Mouse (Mus musculus) monocyte, adult 2 months (primary cell): ENCODE results near the gene Olfr1062.
"Not testable (repeated sequence)": the region's sequence is repeated elsewhere in the genome, so short reads cannot be mapped to it uniquely, and the experiment has no call there.

Experiments used
- DNase-seq, 2 experiments: peaks; one replicate each; pipeline ENCODE4 v3.0.0; 2022; ENCODE audit warnings: low spot score in 2 of 2, low read depth in 1 of 2

Olfr1062 gene

DNA sequence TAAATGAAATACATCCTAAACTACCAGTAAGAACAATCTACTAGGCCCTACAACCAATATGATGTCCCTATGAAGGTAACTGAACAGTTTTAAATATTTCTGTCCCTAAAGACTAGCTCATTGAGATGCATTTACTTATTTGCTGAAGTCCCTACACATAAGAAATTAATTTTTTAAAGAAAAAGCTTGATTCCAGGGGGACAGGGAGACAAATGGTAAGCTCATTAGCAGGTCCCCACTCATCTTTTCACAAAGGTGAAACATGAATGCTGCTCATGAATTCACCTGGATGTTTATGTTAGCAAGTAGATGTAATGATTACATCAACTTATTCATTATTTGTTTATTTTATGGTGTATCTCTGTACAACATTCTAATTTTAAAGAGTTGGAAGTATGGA, at the start of gene Olfr1062:
Gene Olfr1062, minus strand, starts transcription at position 101 of the 400 bp plus-strand sequence.
- not testable (repeated sequence) for DNase-seq

DNA sequence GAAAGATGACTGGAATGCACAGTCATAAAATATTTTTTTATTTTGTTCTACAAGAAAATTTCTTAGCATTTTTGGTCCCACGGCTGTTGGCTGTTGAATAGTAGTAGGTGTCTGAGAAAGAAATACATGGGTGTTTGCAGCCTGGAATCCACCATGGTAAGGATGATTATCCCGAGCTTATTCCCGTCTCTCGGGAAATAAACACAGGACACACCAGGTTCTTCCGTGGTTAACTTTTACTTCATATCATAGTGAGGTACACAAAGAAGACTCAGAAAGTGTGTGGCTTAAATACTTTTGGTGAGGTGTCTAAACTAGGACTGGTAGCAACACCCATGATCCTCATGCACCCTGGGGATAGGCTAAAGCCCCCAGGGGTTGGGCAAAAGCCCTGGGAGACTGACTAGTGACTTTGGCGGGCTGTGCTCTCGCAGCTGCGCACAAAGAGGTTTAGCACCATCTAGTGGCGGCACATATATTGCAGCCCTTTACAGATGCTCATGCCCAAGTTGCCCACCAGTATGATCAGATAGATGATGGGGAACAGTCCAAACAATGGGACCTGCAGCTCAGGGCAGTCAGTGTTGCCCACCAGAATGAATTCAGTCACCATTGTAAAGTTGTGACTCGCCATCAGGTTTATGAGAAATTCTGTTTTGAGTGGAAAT, 38.0 kb upstream of the Olfr1062 start:
- no peak for DNase-seq

- DNase-seq: no peak
These were observed 33.9 kb upstream of the Olfr1062 start for GRCm38 (mm10) chr2:86460434-86460833.

DNA sequence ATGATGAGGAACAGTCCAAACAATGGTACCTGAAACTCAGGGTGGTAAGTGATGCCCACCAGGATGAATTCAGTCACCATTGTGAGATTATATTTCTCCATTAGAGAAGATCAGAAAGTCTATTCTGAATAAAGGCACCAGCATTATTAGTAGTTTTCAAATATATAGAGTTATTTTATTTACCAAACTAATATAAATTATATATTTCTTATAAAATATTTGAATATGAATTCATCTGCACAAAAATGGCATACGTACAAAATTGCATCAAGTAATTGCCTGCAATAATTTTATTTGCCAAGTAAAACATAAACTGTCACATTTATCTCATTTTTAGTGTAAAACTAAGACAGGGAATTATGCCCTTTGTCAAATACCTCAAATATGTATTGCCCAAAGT, 29.6 kb upstream of the Olfr1062 start, which contains the start of gene Olfr1066:
Gene Olfr1066, minus strand, starts transcription at position 101 of the 400 bp plus-strand sequence.
- DNase-seq: no peak

- not testable (repeated sequence) for DNase-seq
These were observed 23.9 kb upstream of the Olfr1062 start, which contains the start of gene Olfr1065 for GRCm38 (mm10) chr2:86450491-86450890. TSS of gene Olfr1065 (minus strand) at chr2:86450591.

DNA sequence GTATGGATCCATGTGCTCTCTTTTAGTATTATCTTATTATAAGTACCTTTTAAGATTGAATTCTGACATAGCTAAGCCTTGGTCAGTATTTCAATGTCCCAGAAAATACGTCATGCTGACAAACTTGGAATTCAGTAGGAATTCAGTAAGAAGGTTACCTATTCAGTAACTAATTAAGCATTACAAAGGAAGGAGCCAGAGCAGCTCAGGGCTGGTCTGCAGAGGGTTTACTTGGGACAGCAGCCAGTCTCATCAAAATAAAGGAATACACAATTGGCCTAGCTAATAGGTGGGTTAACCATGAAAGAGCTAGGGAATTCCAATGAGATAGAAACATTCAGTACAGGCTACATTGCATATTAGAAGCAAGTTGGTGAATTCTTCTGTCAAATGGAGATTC, 15.6 kb upstream of the Olfr1062 start:
- DNase-seq: not testable (repeated sequence)

- DNase-seq: not testable (repeated sequence)
These were observed 2.0 kb upstream of the Olfr1062 start for GRCm38 (mm10) chr2:86428511-86428910.

GRCm38 (mm10) chr2:86413950-86414349, 12.6 kb downstream of the Olfr1062 start, which contains the start of gene Olfr1061:
TSS of gene Olfr1061 (minus strand) at chr2:86414050.
- no peak for DNase-seq

DNA sequence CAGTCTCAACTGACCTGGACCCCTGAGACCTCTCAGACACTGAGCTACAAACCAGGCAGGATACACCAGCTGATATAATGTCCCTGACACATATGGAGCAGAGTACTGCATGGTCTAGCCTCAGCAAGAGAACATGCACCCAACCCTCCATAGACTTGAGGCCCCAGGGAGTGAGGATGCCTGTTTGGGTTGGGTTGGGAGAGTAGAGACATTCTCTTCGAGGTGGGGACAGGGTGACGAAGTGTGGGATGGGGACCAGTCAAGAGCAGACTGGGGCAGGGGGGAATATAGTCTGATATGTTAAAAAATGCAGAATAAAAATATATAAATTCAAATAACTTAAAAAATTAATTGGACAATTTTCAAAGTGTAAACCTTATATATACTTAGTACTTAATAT, 31.4 kb downstream of the Olfr1062 start:
- DNase-seq: no peak

- DNase-seq: not testable (repeated sequence)
These were observed 38.1 kb downstream of the Olfr1062 start, which contains the start of gene Olfr1058 for GRCm38 (mm10) chr2:86388461-86388860. TSS of gene Olfr1058 (minus strand) at chr2:86388561.

GRCm38 (mm10) chr2:86378293-86378692, 48.3 kb downstream of the Olfr1062 start, which contains the start of gene Olfr1057:
TSS of gene Olfr1057 (minus strand) at chr2:86378393.
- no peak for DNase-seq
